Mouse (Mus musculus) spleen, embryonic (tissue): ENCODE measurements around the gene Acp2.

ENCODE experiments used
- CTCF ChIA-PET: fragments of 350-600 bp; sonication (Branson Sonifier 250); formaldehyde crosslinking; loops from one replicate; lab custom pipeline; 2022; lab: Charles Lee

Acp2 gene

DNA sequence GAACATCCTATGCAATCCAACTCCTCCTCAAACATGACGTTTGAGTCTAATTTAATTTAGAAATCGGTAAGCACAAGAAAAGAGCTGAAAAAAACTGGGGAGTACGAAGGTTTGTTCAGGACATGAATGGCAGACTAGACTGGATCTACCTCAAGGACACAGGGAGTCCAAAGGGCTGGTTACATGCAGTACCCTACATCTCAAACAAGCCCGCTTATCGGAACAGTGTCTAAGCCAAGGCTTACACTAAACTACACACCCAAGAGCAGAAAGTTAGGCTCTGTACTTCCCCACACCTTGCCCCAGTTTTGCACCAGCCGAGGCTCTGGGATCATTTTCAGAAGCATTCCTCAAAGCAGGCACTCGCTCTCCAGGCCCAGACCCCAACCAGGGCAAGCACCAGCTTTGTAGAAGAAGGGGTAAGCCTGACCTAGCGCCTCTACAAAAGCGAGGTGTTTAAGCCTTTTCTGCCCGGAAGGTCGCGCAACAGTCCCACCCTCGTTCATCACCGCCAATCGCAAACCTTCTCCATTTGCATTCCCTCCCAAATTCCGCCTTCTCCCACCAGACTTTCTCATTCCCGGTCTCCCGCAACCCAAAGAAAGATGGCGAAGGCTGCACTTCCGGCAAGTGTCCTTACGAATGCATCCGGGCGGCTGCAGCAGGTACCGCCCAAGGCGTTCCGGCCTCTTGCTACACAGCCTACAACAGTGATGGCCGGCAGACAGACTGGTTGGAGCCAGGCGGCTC lies at the start of gene Acp2, which contains the start of gene Nr1h3:
Acp2 (plus strand) TSS at position 664 of the 750 bp plus-strand sequence.
Nr1h3 (minus strand) TSS at position 613 of the 750 bp plus-strand sequence.
- CTCF ChIA-PET: interaction anchor here (0.7 kb wide), 1 partner anchor 18 kb away, joined by 6 read pairs; no protein-coding TSS in a partner anchor

GRCm38 (mm10) chr2:91152885-91153377 lies 49.8 kb upstream of the Acp2 start:
- CTCF ChIA-PET: no interaction called here

GRCm38 (mm10) chr2:91154091-91154490 lies 48.6 kb upstream of the Acp2 start:
- CTCF ChIA-PET: interaction anchor here (0.6 kb wide), 2 partner anchors 46 to 776 kb away, joined by 3 to 5 read pairs; no protein-coding TSS in a partner anchor

DNA sequence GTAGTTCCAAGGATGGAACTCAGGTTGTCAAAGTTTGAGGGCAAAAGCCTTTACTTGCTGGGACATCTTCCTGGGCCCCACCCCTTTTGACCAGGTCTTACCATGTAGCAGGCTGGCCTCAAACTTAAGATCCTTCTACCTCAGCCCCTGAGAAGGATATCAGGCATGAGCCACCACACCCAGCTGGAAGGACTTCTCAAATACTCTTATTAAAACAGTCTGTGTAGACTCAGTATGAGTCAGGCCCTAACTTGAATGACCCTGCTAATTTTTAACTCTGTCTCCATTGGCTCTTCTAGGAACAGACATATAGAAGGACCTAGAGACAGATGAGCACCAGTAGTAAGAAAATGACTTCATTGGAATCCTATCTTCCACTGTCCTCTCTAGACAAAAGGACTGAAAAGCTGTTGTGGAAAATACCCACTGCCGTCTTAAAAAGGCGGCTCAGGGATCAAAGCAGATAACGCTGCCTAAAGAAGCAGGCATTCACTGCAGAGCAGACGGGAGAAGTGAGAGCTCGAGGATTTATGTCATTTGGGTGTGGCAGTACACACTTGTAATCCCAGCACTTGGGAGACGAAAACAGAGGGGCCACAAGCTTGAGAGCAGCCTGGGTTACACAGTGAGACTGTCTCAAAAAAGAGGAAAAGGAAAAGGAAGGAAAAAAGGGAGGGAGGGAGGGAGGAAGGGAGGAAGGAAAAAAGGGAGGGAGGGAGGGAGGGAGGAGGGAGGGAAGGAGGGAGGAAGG lies 45.5 kb upstream of the Acp2 start:
- CTCF ChIA-PET: no interaction called here

- CTCF ChIA-PET: no interaction called here
These were observed 42.1 kb upstream of the Acp2 start for GRCm38 (mm10) chr2:91160591-91160990.

GRCm38 (mm10) chr2:91162952-91163351 lies 39.7 kb upstream of the Acp2 start:
- CTCF ChIA-PET: no interaction called here

DNA sequence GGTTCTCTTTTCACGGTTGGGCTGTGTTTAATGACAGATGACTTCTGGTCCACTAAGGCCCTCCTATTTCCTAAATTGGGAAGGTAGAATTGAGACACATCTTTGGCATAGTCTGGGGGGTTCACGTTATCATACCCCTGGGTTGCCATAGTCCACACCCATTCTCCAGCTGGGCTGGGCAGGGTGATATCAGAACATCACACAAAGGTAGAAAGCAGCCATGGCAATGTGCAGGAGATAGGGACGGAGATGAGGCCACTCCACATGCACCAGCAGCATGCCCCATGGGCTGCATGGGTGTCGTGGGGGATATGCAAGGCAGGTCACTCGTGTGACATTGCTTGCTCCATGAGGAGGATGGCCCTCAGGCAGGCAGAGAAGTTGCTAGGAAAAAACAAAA lies 39.2 kb upstream of the Acp2 start:
- CTCF ChIA-PET: no interaction called here

DNA sequence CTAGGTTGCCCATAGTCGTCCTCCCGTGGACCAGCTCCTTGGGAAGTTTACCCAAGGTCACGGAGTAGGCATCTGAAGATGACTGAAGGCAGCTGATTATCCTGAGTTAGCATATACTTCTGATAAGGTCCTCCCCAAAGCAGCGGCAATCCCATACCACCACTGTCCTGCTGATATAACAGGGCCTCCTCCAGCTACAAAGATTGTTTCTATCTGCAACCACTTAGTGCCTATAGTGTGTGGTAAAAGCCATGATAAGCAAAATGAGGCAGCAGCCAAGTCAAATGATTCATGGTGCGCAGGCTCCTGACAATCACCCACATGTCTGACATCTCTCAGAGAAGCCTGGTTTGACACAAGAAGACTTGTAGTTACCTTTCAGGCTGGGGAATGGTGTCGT lies 37.7 kb upstream of the Acp2 start:
- CTCF ChIA-PET: interaction anchor here (0.7 kb wide), 1 partner anchor 39 kb away, joined by 3 read pairs; no protein-coding TSS in a partner anchor

DNA sequence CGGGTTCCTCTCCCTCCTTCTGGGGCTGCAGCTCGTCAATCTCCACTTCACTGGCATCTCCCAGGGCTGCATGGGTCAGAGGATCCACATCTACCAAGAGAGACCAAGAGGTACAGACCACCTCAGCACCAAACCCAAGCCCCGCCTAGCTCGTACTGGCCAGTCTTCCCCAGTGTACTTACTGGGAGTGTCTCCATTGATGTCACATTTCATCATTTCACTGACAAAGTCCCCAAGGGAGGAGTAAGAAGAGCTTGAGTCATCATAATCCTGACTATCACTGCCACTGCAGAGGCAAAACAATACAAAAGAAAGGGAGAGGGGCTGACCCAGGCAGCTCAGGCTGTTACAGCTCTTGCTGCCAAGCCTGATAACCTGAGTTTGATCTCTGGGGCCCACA lies 35.1 kb upstream of the Acp2 start:
- CTCF ChIA-PET: interaction anchor here (0.5 to 0.6 kb wide), 2 partner anchors 46 to 349 kb away, joined by 3 to 9 read pairs; no protein-coding TSS in a partner anchor

- CTCF ChIA-PET: interaction anchor here (0.6 kb wide), 2 partner anchors 15 to 134 kb away, joined by 3 to 26 read pairs; no protein-coding TSS in a partner anchor
These were observed 32.9 kb upstream of the Acp2 start for GRCm38 (mm10) chr2:91169587-91170322.

DNA sequence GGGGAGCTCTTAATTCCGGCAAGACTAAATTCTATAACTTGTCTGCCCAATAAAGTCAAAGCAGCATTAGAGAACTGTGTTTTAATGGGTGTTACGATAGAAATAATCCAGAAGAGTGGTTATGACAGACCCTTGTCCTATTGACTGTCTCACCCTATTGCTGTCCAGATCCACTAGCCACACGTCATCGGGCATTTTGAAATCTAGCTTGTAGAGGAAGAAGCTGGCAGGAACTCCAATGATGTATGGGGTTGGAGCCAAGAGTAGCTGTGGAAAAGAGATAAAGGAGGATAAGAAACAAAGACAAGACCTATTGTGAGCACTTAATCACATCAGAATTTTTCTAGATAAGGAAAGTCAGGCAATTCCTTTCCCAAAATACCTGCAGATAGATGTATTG lies 27.2 kb upstream of the Acp2 start:
- CTCF ChIA-PET: no interaction called here

DNA sequence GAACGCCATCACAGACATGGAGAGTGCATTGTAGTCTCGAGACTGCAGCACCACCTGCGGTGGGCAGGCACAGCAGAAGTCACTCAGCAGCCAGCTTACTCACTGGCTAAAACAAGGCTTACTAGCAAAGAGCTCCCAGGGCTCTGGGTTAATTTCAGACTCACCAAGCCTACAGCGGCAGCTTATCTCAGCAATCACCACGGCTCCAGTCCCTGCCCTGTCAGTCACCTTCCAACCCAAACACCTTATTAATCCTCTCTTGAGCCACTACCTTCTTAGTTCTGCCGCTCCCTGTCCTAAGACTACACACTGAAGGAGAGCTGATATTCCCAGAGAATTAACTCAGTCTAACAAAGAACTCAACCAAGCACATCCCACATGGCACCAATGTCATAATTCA lies 26.5 kb upstream of the Acp2 start:
- CTCF ChIA-PET: no interaction called here

DNA sequence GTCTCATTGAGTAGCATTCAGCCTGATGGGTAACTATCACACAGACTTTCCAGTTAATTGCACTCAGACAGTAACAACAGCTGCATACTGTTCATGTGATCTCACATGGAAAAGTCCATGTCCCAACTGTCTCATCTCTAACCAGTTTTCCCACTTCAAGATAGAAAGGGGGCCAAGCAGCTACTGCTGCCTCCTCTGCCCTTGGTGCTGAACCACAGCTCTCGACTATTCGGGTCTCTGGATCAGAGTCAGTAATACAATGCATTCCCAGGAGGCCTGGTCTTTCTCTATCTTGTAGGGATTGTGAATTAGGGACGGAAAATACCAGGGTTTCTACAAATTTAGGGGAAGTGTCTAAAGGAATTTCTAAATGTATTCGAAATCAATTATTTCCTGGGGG lies 22.9 kb upstream of the Acp2 start:
- CTCF ChIA-PET: interaction anchor here (0.6 kb wide), 1 partner anchor 1150 kb away, joined by 6 read pairs; no protein-coding TSS in a partner anchor

DNA sequence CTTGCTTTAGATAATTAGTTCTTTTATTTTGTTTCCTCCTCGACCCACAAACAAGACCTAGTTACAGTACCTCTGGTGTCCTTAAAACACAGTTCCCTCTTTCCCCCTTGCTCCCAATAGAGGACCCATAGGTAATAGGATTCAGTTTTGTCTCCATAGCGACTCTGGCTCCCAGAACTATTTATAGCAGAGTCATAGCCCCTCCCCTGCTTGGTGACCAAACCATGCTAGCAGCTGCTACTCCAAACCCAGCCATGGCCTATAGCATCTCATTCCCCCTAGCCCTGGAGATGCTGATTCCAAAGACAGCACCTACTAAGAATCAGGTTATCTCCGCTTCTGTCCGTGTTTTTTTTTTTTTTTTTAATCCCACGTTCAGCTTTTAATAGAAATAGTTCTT lies 22.0 kb upstream of the Acp2 start:
- CTCF ChIA-PET: interaction anchor here (0.7 kb wide), 1 partner anchor 14 kb away, joined by 3 read pairs; no protein-coding TSS in a partner anchor

GRCm38 (mm10) chr2:91182016-91182404 lies 20.7 kb upstream of the Acp2 start:
- CTCF ChIA-PET: interaction anchor here (0.5 to 0.6 kb wide), 2 partner anchors 56 to 110 kb away, joined by 4 to 5 read pairs; no protein-coding TSS in a partner anchor

- CTCF ChIA-PET: interaction anchor here (0.5 to 0.6 kb wide), 2 partner anchors 55 to 110 kb away, joined by 4 to 5 read pairs; no protein-coding TSS in a partner anchor
These were observed 20.1 kb upstream of the Acp2 start for GRCm38 (mm10) chr2:91182405-91183147.

DNA sequence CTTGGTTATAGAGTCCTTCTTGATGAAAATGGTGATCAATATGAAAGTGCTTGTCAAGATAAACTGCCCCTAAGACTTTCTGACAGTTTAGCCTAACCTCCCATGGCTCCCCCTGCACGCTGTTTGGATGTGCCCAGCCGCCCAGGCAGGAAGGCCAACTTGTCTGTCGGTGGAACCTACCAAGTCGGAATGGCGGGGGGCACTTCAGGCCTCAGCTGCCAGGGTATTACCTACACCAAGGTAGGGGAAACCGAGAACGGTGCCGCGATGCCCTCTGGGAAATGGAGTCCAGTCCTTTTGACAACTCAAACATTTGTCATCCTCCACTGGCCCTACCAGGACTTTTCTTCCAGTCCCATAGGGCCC lies 19.6 kb upstream of the Acp2 start:
- CTCF ChIA-PET: no interaction called here

- CTCF ChIA-PET: interaction anchor here (0.6 kb wide), 1 partner anchor 19 kb away, joined by 6 read pairs; the partner anchor contains the start of genes Acp2 and Nr1h3
These were observed 18.8 kb upstream of the Acp2 start, which contains the start of gene Madd for GRCm38 (mm10) chr2:91183711-91184405. Gene Madd (minus strand): TSS chr2:91183837.

- CTCF ChIA-PET: no interaction called here
These were observed 16.5 kb upstream of the Acp2 start for GRCm38 (mm10) chr2:91186208-91186607.

- CTCF ChIA-PET: no interaction called here
These were observed 15.3 kb upstream of the Acp2 start for GRCm38 (mm10) chr2:91187431-91187830.
